In the genomic region with DNA sequence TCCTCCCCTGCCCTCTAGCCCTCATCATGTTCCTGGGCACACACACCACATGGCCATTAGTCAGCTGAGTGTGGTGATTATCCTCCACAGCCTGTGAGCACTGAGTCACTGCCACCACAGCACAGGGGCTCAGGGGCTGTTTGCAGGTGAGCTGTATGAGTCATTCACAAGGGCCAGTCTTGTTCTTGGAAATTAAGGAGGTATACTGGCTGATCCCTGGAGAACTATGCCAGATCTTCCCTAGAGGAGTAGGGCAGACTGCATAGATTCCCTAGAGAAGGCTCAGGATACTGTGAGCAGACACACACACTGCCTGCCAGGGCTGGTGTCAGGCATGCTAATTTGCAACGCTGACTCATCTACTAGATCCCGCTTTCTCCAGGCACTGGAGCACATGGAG, we compare ENCODE assay signal across 11 mouse cellular contexts.
A peak's percentile ranks its signal among the peaks of the same experiment; 100 is the strongest.
DNase-seq lines count a peak whose midpoint lies in the region; ATAC-seq and TF ChIP-seq lines count a peak whose summit lies in the region.
"Had no signal": no experiment of that assay in that cellular context is flagged by ENCODE, and none has a peak within 500 bp of the region (broad histone marks: within the 10 kb centered on the region; RNA-seq: fewer than 3 reads in every experiment).

No protein-coding gene starts in this region.

- H3K4me3 ChIP-seq in CH12.LX (replicated peaks in 1 of 3; ENCODE audit: low read depth in 2 of 3, low read length in 2 of 3, poor library complexity in 1 of 3): no peak overlapping the region
- no peak overlapping the region for H3K4me3 ChIP-seq in liver, embryonic 12.5 days
- H3K4me3 ChIP-seq: embryonic facial prominence, embryonic 12.5 days had no signal

- H3K9me3 ChIP-seq in CH12.LX (replicated peaks; ENCODE audit: low read length): no peaks in the 10 kb centered on the region
- H3K9me3 ChIP-seq in liver, embryonic 12.5 days (replicated peaks): no peaks in the 10 kb centered on the region
- H3K9me3 ChIP-seq: embryonic facial prominence, embryonic 12.5 days had no signal

- 51% methylated on average over 2 of the region's 2 CpGs for WGBS in liver, embryonic 12.5 days (ENCODE audit: insufficient replicate concordance)

- dilution Hi-C loops in CH12.LX (cut with MboI; ENCODE audit: extremely low pct_ligation_motif_present, extremely low pct_unique_long_range_greater_than_20kb, low sequenced_read_pairs): no loop called here

- H3K79me2 ChIP-seq in CH12.LX (replicated peaks; ENCODE audit: control insufficient read depth, extremely low read depth, insufficient read depth, poor library complexity, severe bottlenecking): no peaks in the 10 kb centered on the region

- no peak overlapping the region for H3K4me2 ChIP-seq in CH12.LX (ENCODE audit: insufficient read depth, low read depth, poor library complexity, severe bottlenecking)
- no peak overlapping the region for H3K4me2 ChIP-seq in liver, embryonic 12.5 days
- H3K4me2 ChIP-seq: embryonic facial prominence, embryonic 12.5 days had no signal

- TF ChIP-seq RAD21 in CH12.LX (IDR thresholded peaks at IDR 0.05; ENCODE audit: low read depth, low read length): no peak

- no peaks in the 10 kb centered on the region for H3K36me3 ChIP-seq in CH12.LX (replicated peaks in 1 of 2; ENCODE audit: control insufficient read depth in 1 of 2, insufficient read depth in 1 of 2, low read length in 1 of 2)
- H3K36me3 ChIP-seq in liver, embryonic 12.5 days: no peaks in the 10 kb centered on the region
- H3K36me3 ChIP-seq: embryonic facial prominence, embryonic 12.5 days had no signal

- no peak overlapping the region for H3K9ac ChIP-seq in CH12.LX (ENCODE audit: insufficient read depth, low read depth)
- H3K9ac ChIP-seq in liver, embryonic 12.5 days: no peak overlapping the region
- H3K9ac ChIP-seq: embryonic facial prominence, embryonic 12.5 days had no signal

- no peak for TF ChIP-seq POLR2A in CH12.LX (IDR thresholded peaks at IDR 0.05; ENCODE audit: low read depth, low read length)

- no peak for ATAC-seq in liver, embryonic 12.5 days
- ATAC-seq in megakaryocyte-erythroid progenitor cell, adult 5-6 weeks (replicated peaks; ENCODE audit: low FRiP score, low TSS enrichment, poor library complexity, severe bottlenecking): no peak
- ATAC-seq: midbrain, embryonic 16.5 days had no signal

- peaks cover 0 to 22% of the 10 kb centered on the region in 2 experiments; a peak in 2 of 4 replicates for H3K4me1 ChIP-seq in CH12.LX (ENCODE audit: control insufficient read depth in 1 of 2, insufficient read depth in 2 of 2)
- peaks cover 6% of the 10 kb centered on the region; the same call in 1 of the 2 replicates for H3K4me1 ChIP-seq in liver, embryonic 12.5 days
- H3K4me1 ChIP-seq: embryonic facial prominence, embryonic 12.5 days had no signal

- H3K27ac ChIP-seq in CH12.LX (ENCODE audit: insufficient read depth, low read depth): no peak overlapping the region
- H3K27ac ChIP-seq in liver, embryonic 12.5 days: no peak overlapping the region
- H3K27ac ChIP-seq: embryonic facial prominence, embryonic 12.5 days had no signal

- in situ Hi-C loops in CH12.LX (cut with MboI; ENCODE audit: low pct_ligation_motif_present, low pct_unique_long_range_greater_than_20kb, low sequenced_read_pairs): no loop called here

- no peak for TF ChIP-seq EP300 in CH12.LX (IDR thresholded peaks at IDR 0.05; ENCODE audit: low read length)

- TF ChIP-seq CTCF in CH12.LX (conservative IDR thresholded peaks at IDR 0.05 in 1 of 2, IDR thresholded peaks at IDR 0.05 in 1 of 2; ENCODE audit: low read depth in 2 of 2, low read length in 2 of 2): no peak

- DNase-seq in layer of hippocampus, adult 11-12 months (ENCODE audit: low spot score): peak; percentile 49
- DNase-seq in layer of hippocampus, postnatal 25 days (ENCODE audit: extremely low spot score in 1 of 2, low spot score in 1 of 2): no peak
- peak; percentile 5 for DNase-seq in CH12.LX (ENCODE audit: extremely low read depth)
- peak; percentile 24 to 34 for DNase-seq in frontal cortex, postnatal 10 days (ENCODE audit: low spot score in 2 of 2)
- peak; percentile 57 to 64 for DNase-seq in right cerebral cortex, adult 2 months (ENCODE audit: low spot score in 2 of 2)
- DNase-seq in retina, postnatal 1 day: no peak
- DNase-seq: lung, adult 18-20 months had no signal

- no peaks in the 10 kb centered on the region for H3K27me3 ChIP-seq in CH12.LX (replicated peaks)
- H3K27me3 ChIP-seq in liver, embryonic 12.5 days (replicated peaks): no peaks in the 10 kb centered on the region
- H3K27me3 ChIP-seq: embryonic facial prominence, embryonic 12.5 days had no signal

TF ChIP-seq in CH12.LX, 34 proteins besides CTCF, POLR2A, EP300 and RAD21:
- TF ChIP-seq ELF1 (IDR thresholded peaks at IDR 0.05; ENCODE audit: low read depth, low read length) (no peak), HCFC1 (IDR thresholded peaks at IDR 0.05; ENCODE audit: low read depth, low read length) (no peak), CHD2 (IDR thresholded peaks at IDR 0.05; ENCODE audit: low read length) (no peak), SMC3 (IDR thresholded peaks at IDR 0.05; ENCODE audit: low read depth, low read length) (no peak), PAX5 (IDR thresholded peaks at IDR 0.05; ENCODE audit: low read length) (no peak), MAFK (IDR thresholded peaks at IDR 0.05; ENCODE audit: insufficient replicate concordance, low read length) (no peak), ZC3H11A (IDR thresholded peaks at IDR 0.05; ENCODE audit: low read depth, low read length) (no peak), SIN3A (IDR thresholded peaks at IDR 0.05; ENCODE audit: low read length) (no peak), POLR2AphosphoS2 (IDR thresholded peaks at IDR 0.05; ENCODE audit: low read depth, low read length) (no peak), NELFE (IDR thresholded peaks at IDR 0.05; ENCODE audit: low read depth, low read length) (no peak), BHLHE40 (IDR thresholded peaks at IDR 0.05; ENCODE audit: low read depth, low read length) (no peak), NRF1 (IDR thresholded peaks at IDR 0.05; ENCODE audit: low read depth, low read length) (no peak), MYC (IDR thresholded peaks at IDR 0.05; ENCODE audit: low read depth, low read length) (no peak), JUN (IDR thresholded peaks at IDR 0.05; ENCODE audit: insufficient read depth, low read depth, low read length) (no peak), GABPA (IDR thresholded peaks at IDR 0.05; ENCODE audit: insufficient replicate concordance, low read depth, low read length) (no peak), RCOR1 (conservative IDR thresholded peaks at IDR 0.05; ENCODE audit: low read depth, low read length) (no peak)

Comparison
In these comparisons a context has a peak if more than half of its experiments do, and no peak if none do; other contexts are left out.
1. DNase-seq: peak in layer of hippocampus, adult 11-12 months (single experiment), CH12.LX (single experiment), frontal cortex, postnatal 10 days (2 of 2) and right cerebral cortex, adult 2 months (2 of 2); none in layer of hippocampus, postnatal 25 days (0 of 2) and retina, postnatal 1 day (single experiment).